Mouse (Mus musculus) thymus, adult 2 months (tissue): ENCODE data around the gene Lekr1. TPM values are rescaled to one million over a fixed set of nuclear protein-coding genes. Genes with fewer than 3 reads are reported as not detected.

Experiments
- DNase-seq: peaks from one replicate; pipeline ENCODE4 v3.0.0; 2021
- H3K27ac ChIP-seq: fragments of 200-500 bp; 2 replicates; pipeline ENCODE4 v1.5.1; 2012; ENCODE audit warnings: low read length, control low read depth; ENCODE audit not compliant: control insufficient read depth, insufficient read depth
- H3K27me3 ChIP-seq: fragments of 200-500 bp; 2 replicates; pipeline ENCODE4 v1.6.1; 2012; ENCODE audit warnings: mild to moderate bottlenecking, low read length, moderate library complexity, mixed read lengths; ENCODE audit not compliant: control insufficient read depth, insufficient read depth
- H3K36me3 ChIP-seq: fragments of 200-500 bp; 2 replicates; pipeline ENCODE4 v1.6.1; 2012; ENCODE audit warnings: mild to moderate bottlenecking, low read length, moderate library complexity; ENCODE audit not compliant: control insufficient read depth, insufficient read depth
- H3K4me1 ChIP-seq: fragments of 200-500 bp; replicated peaks from 2 replicates; pipeline ENCODE4 v1.6.1; 2012; ENCODE audit warnings: low read length; ENCODE audit not compliant: control insufficient read depth, insufficient read depth
- H3K4me3 ChIP-seq: fragments of 200-500 bp; 2 replicates; pipeline ENCODE4 v1.5.1; 2012; ENCODE audit warnings: mild to moderate bottlenecking, low read length, control low read depth, moderate library complexity; ENCODE audit not compliant: control insufficient read depth, insufficient read depth
- CTCF ChIP-seq: fragments of 200-500 bp; IDR thresholded peaks from 2 replicates; pipeline ENCODE4 v1.5.1; 2012; ENCODE audit warnings: mild to moderate bottlenecking, control low read depth, low read length, moderate library complexity, borderline replicate concordance; ENCODE audit not compliant: control insufficient read depth, poor library complexity, insufficient read depth; ENCODE audit errors: extremely low read depth
- POLR2A ChIP-seq: fragments of 200-500 bp; IDR thresholded peaks from 2 replicates; pipeline ENCODE4 v1.6.1; 2012; ENCODE audit warnings: mild to moderate bottlenecking, low read length, control low read depth, moderate library complexity; ENCODE audit not compliant: control insufficient read depth, poor library complexity, insufficient read depth; ENCODE audit errors: extremely low read depth
- WGBS: fragments of 180-500 bp; shearing (Covaris S2); methylation state at CpG from one replicate; pipeline ENCODE4 v1.1.7; 2018; 5-methylcytosine and 5-hydroxymethylcytosine counted together
- polyA plus RNA-seq: library from polyadenylated mRNA; depleted of rRNA; stranded (reverse); fragments of >200 nt; gene quantifications from 2 replicates; pipeline ENCODE4 v1.2.3, GENCODE M21; 2012

Lekr1 gene
- polyA plus RNA-seq, 1 experiment, result 0.84 TPM

- no peak for DNase-seq
- WGBS, result 90% methylated on average over 6 of the region's 6 CpGs
- no peaks in the 10 kb centered on the region for H3K27me3 ChIP-seq
- H3K4me3 ChIP-seq, result no peak overlapping the region
- no peaks in the 10 kb centered on the region for H3K36me3 ChIP-seq
- peaks cover 4% of the 10 kb centered on the region; the same call in 1 of the 2 replicates for H3K4me1 ChIP-seq
- H3K27ac ChIP-seq, result no peak overlapping the region
- TF ChIP-seq POLR2A, result no peak
- TF ChIP-seq CTCF, result no peak
Measured at GRCm38 (mm10) chr3:65627021-65627706, 38.9 kb upstream of the Lekr1 start.

GRCm38 (mm10) chr3:65627707-65628028, 38.4 kb upstream of the Lekr1 start:
- WGBS, result 93% methylated on average over 2 of the region's 2 CpGs
- TF ChIP-seq CTCF (no peak), POLR2A (no peak)
- H3K36me3 ChIP-seq, result no peaks in the 10 kb centered on the region
- peaks cover 4% of the 10 kb centered on the region; the same call in 1 of the 2 replicates for H3K4me1 ChIP-seq
- no peak for DNase-seq
- H3K4me3 ChIP-seq, result no peak overlapping the region
- H3K27ac ChIP-seq, result no peak overlapping the region
- H3K27me3 ChIP-seq, result no peaks in the 10 kb centered on the region

- WGBS, result 86% methylated on average over 9 of the region's 9 CpGs
Measured at GRCm38 (mm10) chr3:65629565-65630112, 36.4 kb upstream of the Lekr1 start.

GRCm38 (mm10) chr3:65633604-65634003, 32.4 kb upstream of the Lekr1 start:
- H3K27me3 ChIP-seq, result no peaks in the 10 kb centered on the region
- no peaks in the 10 kb centered on the region for H3K36me3 ChIP-seq
- 80% methylated on average over 4 of the region's 4 CpGs for whole genome bisulfite sequencing
- no peak overlapping the region for H3K4me3 ChIP-seq
- no peaks in the 10 kb centered on the region; the same call in 1 of the 2 replicates for H3K4me1 ChIP-seq
- H3K27ac ChIP-seq, result no peak overlapping the region
- no peak for DNase-seq
- TF ChIP-seq POLR2A (no peak), CTCF (no peak)

More at GRCm38 (mm10) chr3:65629565-65630112, 36.4 kb upstream of the Lekr1 start:
- H3K4me3 ChIP-seq, result no peak overlapping the region
- H3K36me3 ChIP-seq, result no peaks in the 10 kb centered on the region
- no peak for TF ChIP-seq CTCF
- no peak for TF ChIP-seq POLR2A
- no peak overlapping the region for H3K27ac ChIP-seq
- DNase-seq, result no peak
- no peaks in the 10 kb centered on the region; the same call in 1 of the 2 replicates for H3K4me1 ChIP-seq
- H3K27me3 ChIP-seq, result no peaks in the 10 kb centered on the region

- no peak for DNase-seq
- TF ChIP-seq CTCF, result no peak
- TF ChIP-seq POLR2A, result no peak
- Histone ChIP-seq H3K4me3 (no peak overlapping the region), H3K27ac (no peak overlapping the region), H3K27me3 (no peaks in the 10 kb centered on the region), H3K4me1 (no peaks in the 10 kb centered on the region), H3K36me3 (no peaks in the 10 kb centered on the region)
- WGBS, result 85% methylated on average over 9 of the region's 9 CpGs
Measured at GRCm38 (mm10) chr3:65635983-65636382, 30.0 kb upstream of the Lekr1 start.

- no peaks in the 10 kb centered on the region for H3K27me3 ChIP-seq
Measured at GRCm38 (mm10) chr3:65637313-65637712, 28.7 kb upstream of the Lekr1 start.

More at GRCm38 (mm10) chr3:65637313-65637712, 28.7 kb upstream of the Lekr1 start:
- Histone ChIP-seq H3K36me3 (no peaks in the 10 kb centered on the region), H3K27ac (no peak overlapping the region), H3K4me3 (no peak overlapping the region), H3K4me1 (no peaks in the 10 kb centered on the region)
- TF ChIP-seq POLR2A, result no peak
- TF ChIP-seq CTCF, result no peak
- DNase-seq, result no peak
- 99% methylated on average over 7 of the region's 7 CpGs for WGBS
